Mouse (Mus musculus) embryonic fibroblast, embryonic 13.5 days (primary cell): ENCODE measurements at regions not wholly inside any gene's neighbourhood (a gene's known extent, or its start where the extent isn't known, plus 50 kb on each side); places are given as distances from the start of the nearest gene placed in this dataset.

Experiments
- CTCF ChIP-seq: IDR thresholded peaks from 2 replicates; pipeline ENCODE4 v1.5.1; 2011; ENCODE audit warnings: mild to moderate bottlenecking, control low read depth, low read length, moderate library complexity, borderline replicate concordance; ENCODE audit not compliant: insufficient read depth
- POLR2A ChIP-seq: IDR thresholded peaks from 2 replicates; pipeline ENCODE4 v1.6.1; 2011; ENCODE audit warnings: low read depth, mild to moderate bottlenecking, control low read depth, low read length, moderate library complexity

GRCm38 (mm10) chr8:26264869-26265321, 145.6 kb downstream of the Gm45692 start:
- no peak for TF ChIP-seq POLR2A
- no peak for TF ChIP-seq CTCF
